Mouse (Mus musculus): Measurements from ENCODE around the gene Rab3ip. TPM values are rescaled to one million over a fixed set of nuclear protein-coding genes. Genes with fewer than 3 reads are reported as not detected.

Rab3ip gene
- total RNA-seq, 1 experiment: 51.9 TPM

DNA sequence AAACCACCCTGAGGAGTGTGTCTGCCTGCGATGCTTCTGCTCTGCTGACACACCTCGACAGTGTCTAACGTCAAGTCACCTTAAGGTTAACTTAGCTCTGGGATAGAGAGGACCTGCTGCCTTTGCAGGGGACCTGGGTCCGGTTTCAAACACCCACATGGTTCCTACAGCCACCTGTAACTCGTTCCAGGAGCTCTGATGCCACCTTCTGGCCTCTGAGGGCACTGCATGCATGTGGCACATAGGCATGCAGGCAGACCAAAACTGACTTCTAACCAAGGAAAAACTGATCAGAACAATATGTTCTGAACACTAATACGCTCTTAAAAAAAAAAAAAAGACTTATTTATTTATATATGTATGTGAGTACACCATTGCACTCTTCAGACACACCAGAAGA is 7.5 kb downstream of the Rab3ip start:
- DNase-seq (ENCODE audit: low read depth, low spot score): no peak
- in situ Hi-C loops (cut with MboI; ENCODE audit: low sequenced_read_pairs in 2 of 2, unreplicated experiment in 2 of 2): no loop called here
- H3K4me1 ChIP-seq (ENCODE audit: control insufficient read depth in 2 of 2, insufficient read depth in 2 of 2, low read length in 2 of 2, poor library complexity in 1 of 2): peaks cover 0 to 19% of the 10 kb centered on the region in 2 experiments; a peak in 3 of 4 replicates
- peak overlapping the region in 1 of 2 experiments; percentile 18; a peak in 1 of 4 replicates for H3K4me3 ChIP-seq (ENCODE audit: insufficient read depth in 1 of 2, low read depth in 1 of 2, low read length in 2 of 2, poor library complexity in 1 of 2, severe bottlenecking in 1 of 2)
- H3K9ac ChIP-seq (ENCODE audit: insufficient read depth, low read depth, low read length, poor library complexity, severe bottlenecking): peak overlapping the region; percentile 23; the same call in 1 of the 2 replicates
- TF ChIP-seq ZC3H11A (IDR thresholded peaks at IDR 0.05; ENCODE audit: borderline replicate concordance, low read depth, low read length) (no peak), HCFC1 (IDR thresholded peaks at IDR 0.05; ENCODE audit: borderline replicate concordance, insufficient read depth, low read length) (no peak)
- H3K27ac ChIP-seq (ENCODE audit: insufficient read depth, low read depth, low read length, poor library complexity, severe bottlenecking): no peak overlapping the region
- H3K36me3 ChIP-seq (ENCODE audit: control insufficient read depth, insufficient read depth, low read length, poor library complexity, severe bottlenecking): peaks cover 15% of the 10 kb centered on the region
- H3K9me3 ChIP-seq (ENCODE audit: control insufficient read depth, insufficient read depth, low read depth, low read length): no peaks in the 10 kb centered on the region

DNA sequence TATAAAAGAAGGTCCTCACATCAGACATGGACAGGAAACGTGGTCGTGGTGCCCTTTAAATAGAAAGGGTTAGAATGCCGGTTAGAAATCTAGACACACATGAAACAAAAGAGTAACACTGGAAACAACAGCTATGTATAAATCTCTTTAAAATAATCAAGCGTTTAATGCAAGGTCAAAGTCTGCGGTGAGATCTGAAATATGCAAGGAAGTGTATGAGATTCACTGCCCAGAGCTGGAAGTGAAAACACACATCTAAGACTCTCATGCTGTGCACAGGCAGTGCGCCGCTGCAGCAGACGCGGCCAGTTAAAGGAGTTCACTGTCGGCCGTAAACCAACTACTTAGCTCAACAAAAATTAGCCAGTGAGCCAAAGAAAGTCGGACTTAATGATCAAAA is 15.5 kb downstream of the Rab3ip start:
- TF ChIP-seq HCFC1 (IDR thresholded peaks at IDR 0.05; ENCODE audit: borderline replicate concordance, insufficient read depth, low read length) (no peak), ZNF384 (IDR thresholded peaks at IDR 0.05; ENCODE audit: low read depth, low read length) (no peak), CHD2 (IDR thresholded peaks at IDR 0.05; ENCODE audit: low read depth, low read length) (no peak), MAFK (IDR thresholded peaks at IDR 0.05; ENCODE audit: insufficient read depth, low read depth, low read length) (no peak), ZC3H11A (IDR thresholded peaks at IDR 0.05; ENCODE audit: borderline replicate concordance, low read depth, low read length) (no peak)
- H3K36me3 ChIP-seq (ENCODE audit: control insufficient read depth, insufficient read depth, low read length, poor library complexity, severe bottlenecking): peaks cover 28% of the 10 kb centered on the region
- in situ Hi-C loops (cut with MboI; ENCODE audit: low sequenced_read_pairs in 2 of 2, unreplicated experiment in 2 of 2): no loop called here

DNA sequence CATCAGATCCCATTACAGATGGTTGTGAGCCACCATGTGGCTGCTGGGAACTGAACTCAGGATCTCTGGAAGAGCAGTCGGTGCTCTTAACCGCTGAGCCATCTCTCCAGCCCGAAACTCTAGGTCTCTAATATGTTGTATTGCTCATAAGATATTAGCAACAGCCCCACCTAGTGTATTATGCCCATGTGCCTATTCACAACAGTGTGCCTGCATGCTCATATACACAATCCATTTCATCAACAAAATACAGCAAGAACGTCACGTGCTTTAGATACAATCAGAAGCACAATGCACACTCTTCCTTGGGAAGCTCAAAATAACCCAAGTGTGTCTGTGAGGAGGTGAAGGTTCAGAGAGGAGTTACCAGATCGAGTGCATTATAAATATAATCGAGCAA is 16.8 kb downstream of the Rab3ip start:
- DNase-seq (ENCODE audit: low read depth, low spot score): no peak
- H3K9me3 ChIP-seq (ENCODE audit: control insufficient read depth, insufficient read depth, low read depth, low read length): no peaks in the 10 kb centered on the region
- H3K4me1 ChIP-seq (ENCODE audit: control insufficient read depth in 2 of 2, insufficient read depth in 2 of 2, low read length in 2 of 2, poor library complexity in 1 of 2): peaks cover 2 to 8% of the 10 kb centered on the region in 2 experiments; a peak in 3 of 4 replicates
- no peak for TF ChIP-seq ZC3H11A (IDR thresholded peaks at IDR 0.05; ENCODE audit: borderline replicate concordance, low read depth, low read length)
- no peak for TF ChIP-seq CHD2 (IDR thresholded peaks at IDR 0.05; ENCODE audit: low read depth, low read length)
- no peak for TF ChIP-seq HCFC1 (IDR thresholded peaks at IDR 0.05; ENCODE audit: borderline replicate concordance, insufficient read depth, low read length)
- no peak for TF ChIP-seq ZNF384 (IDR thresholded peaks at IDR 0.05; ENCODE audit: low read depth, low read length)
- TF ChIP-seq MAFK (IDR thresholded peaks at IDR 0.05; ENCODE audit: insufficient read depth, low read depth, low read length): no peak
- peaks cover 26% of the 10 kb centered on the region; the same call in 1 of the 2 replicates for H3K36me3 ChIP-seq (ENCODE audit: control insufficient read depth, insufficient read depth, low read length, poor library complexity, severe bottlenecking)
- in situ Hi-C loops (cut with MboI; ENCODE audit: low sequenced_read_pairs in 2 of 2, unreplicated experiment in 2 of 2): no loop called here
- no peak overlapping the region for H3K9ac ChIP-seq (ENCODE audit: insufficient read depth, low read depth, low read length, poor library complexity, severe bottlenecking)
- H3K4me3 ChIP-seq (ENCODE audit: insufficient read depth in 1 of 2, low read depth in 1 of 2, low read length in 2 of 2, poor library complexity in 1 of 2, severe bottlenecking in 1 of 2): no peak overlapping the region
- no peak overlapping the region for H3K27ac ChIP-seq (ENCODE audit: insufficient read depth, low read depth, low read length, poor library complexity, severe bottlenecking)

More for the DNA sequence above, 15.5 kb downstream of the Rab3ip start:
- Histone ChIP-seq H3K4me1 (ENCODE audit: control insufficient read depth in 2 of 2, insufficient read depth in 2 of 2, low read length in 2 of 2, poor library complexity in 1 of 2) (peaks cover 2 to 8% of the 10 kb centered on the region in 2 experiments; a peak in 3 of 4 replicates), H3K9me3 (ENCODE audit: control insufficient read depth, insufficient read depth, low read depth, low read length) (no peaks in the 10 kb centered on the region), H3K27ac (ENCODE audit: insufficient read depth, low read depth, low read length, poor library complexity, severe bottlenecking) (no peak overlapping the region), H3K9ac (ENCODE audit: insufficient read depth, low read depth, low read length, poor library complexity, severe bottlenecking) (no peak overlapping the region), H3K4me3 (ENCODE audit: insufficient read depth in 1 of 2, low read depth in 1 of 2, low read length in 2 of 2, poor library complexity in 1 of 2, severe bottlenecking in 1 of 2) (no peak overlapping the region)
- DNase-seq (ENCODE audit: low read depth, low spot score): no peak

DNA sequence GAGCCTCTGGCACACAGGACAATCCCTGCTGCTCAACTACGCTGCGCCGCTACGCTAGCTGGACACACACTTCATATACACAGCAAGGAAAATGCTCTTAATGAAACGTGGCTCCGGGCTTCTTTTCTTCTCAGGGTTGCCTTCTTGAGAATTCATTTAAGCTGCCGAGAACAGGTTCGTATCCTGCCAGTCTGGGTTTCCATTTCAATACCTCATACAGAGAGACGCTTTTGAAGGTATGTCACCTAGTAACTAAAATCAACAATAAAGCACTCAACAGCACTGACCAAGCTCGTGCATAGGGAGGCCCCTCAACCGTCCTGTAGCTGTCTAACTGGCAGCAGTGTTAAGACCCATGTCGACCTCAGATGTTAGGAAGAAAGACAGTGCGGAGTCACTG is 18.2 kb downstream of the Rab3ip start:
- no peaks in the 10 kb centered on the region for H3K9me3 ChIP-seq (ENCODE audit: control insufficient read depth, insufficient read depth, low read depth, low read length)
- peaks cover 25% of the 10 kb centered on the region for H3K36me3 ChIP-seq (ENCODE audit: control insufficient read depth, insufficient read depth, low read length, poor library complexity, severe bottlenecking)
- H3K27ac ChIP-seq (ENCODE audit: insufficient read depth, low read depth, low read length, poor library complexity, severe bottlenecking): no peak overlapping the region
- TF ChIP-seq MAFK (IDR thresholded peaks at IDR 0.05; ENCODE audit: insufficient read depth, low read depth, low read length) (no peak), HCFC1 (IDR thresholded peaks at IDR 0.05; ENCODE audit: borderline replicate concordance, insufficient read depth, low read length) (no peak), ZC3H11A (IDR thresholded peaks at IDR 0.05; ENCODE audit: borderline replicate concordance, low read depth, low read length) (no peak), ZNF384 (IDR thresholded peaks at IDR 0.05; ENCODE audit: low read depth, low read length) (no peak), CHD2 (IDR thresholded peaks at IDR 0.05; ENCODE audit: low read depth, low read length) (no peak)
- no peak overlapping the region for H3K9ac ChIP-seq (ENCODE audit: insufficient read depth, low read depth, low read length, poor library complexity, severe bottlenecking)
- DNase-seq (ENCODE audit: low read depth, low spot score): no peak
- in situ Hi-C loops (cut with MboI; ENCODE audit: low sequenced_read_pairs in 2 of 2, unreplicated experiment in 2 of 2): no loop called here
- no peak overlapping the region for H3K4me3 ChIP-seq (ENCODE audit: insufficient read depth in 1 of 2, low read depth in 1 of 2, low read length in 2 of 2, poor library complexity in 1 of 2, severe bottlenecking in 1 of 2)
- peaks cover 2 to 8% of the 10 kb centered on the region in 2 experiments; a peak in 3 of 4 replicates for H3K4me1 ChIP-seq (ENCODE audit: control insufficient read depth in 2 of 2, insufficient read depth in 2 of 2, low read length in 2 of 2, poor library complexity in 1 of 2)

All from ES-E14 (cell line).